Mouse (Mus musculus): ENCODE results near the gene Slit3.

The Slit3 gene

GRCm38 (mm10) chr11:35305111-35305510, 184.1 kb downstream of the Slit3 start:
- DNase-seq (ENCODE audit: low spot score) = no peak

DNA sequence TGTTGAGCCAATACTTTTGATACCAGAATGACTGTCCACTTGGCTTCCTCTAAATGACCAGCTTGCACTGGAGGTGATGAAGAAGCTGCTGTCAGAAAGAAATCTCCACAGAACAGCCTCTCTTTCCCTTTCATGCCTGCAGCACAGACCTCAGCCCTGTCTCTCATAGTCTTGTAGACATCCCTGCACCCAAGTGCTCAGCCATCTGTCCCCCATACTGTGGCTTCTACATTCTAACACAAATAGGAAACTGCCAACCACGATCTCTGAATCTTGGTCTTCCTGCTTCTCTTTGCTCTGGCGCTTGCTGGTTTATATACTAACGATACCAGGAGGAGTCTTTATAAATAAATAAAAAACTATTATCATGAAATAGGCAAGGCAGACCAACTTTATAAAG, 184.9 kb downstream of the Slit3 start:
- no peak for DNase-seq (ENCODE audit: low spot score)

DNA sequence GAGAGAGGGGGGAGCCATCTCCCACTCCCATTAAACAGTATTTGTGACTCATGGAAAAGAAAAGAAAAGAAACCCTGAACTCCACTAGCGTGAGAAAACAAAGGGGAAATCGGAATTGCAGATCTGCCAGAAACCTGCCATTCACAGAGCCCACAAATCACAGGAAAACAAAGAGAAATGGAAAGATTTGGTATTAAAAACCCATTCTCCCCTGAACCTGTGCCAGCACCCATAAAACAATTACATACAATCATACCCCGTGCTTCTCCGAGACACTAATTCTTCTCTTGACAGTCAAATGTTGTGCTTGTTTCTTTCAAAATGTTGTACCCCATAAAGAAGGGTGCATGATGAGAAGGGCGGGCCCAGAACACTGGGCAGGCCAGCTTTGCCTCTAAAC, 185.9 kb downstream of the Slit3 start:
- no peak for DNase-seq (ENCODE audit: low spot score)

- no peak for DNase-seq (ENCODE audit: low spot score)
Observed at GRCm38 (mm10) chr11:35307992-35308391, 187.0 kb downstream of the Slit3 start.

DNA sequence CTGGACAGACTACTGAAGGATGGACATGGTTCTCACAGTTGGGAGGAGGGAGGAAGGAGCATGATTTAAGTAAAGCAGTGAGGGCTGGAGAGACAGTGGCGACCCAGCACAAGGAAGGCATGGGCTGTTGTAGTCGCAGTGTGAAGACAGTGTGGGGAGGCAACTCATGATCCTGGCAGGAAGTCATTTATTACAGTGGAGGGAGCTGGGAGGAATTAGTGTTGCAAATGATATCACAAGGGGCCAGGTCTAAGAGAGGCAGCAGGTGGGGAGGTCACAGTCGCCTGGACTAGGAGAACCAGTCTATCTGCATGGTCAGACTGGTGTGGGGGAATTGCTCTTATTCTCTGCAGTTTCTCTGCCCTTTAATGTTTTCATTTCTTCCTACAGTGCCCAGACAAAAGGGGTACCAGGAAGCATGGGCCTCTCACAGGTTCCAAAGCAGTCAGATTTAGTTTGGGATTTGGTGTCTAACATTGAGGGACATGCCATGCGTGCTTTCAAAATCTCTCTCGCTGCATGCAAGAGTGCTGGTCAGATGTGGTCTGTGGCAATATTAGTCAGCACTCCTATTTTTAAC, 194.5 kb downstream of the Slit3 start:
- no peak for DNase-seq (ENCODE audit: low spot score)

- no peak for DNase-seq (ENCODE audit: low spot score)
Observed at GRCm38 (mm10) chr11:35317221-35317620, 196.2 kb downstream of the Slit3 start.

DNA sequence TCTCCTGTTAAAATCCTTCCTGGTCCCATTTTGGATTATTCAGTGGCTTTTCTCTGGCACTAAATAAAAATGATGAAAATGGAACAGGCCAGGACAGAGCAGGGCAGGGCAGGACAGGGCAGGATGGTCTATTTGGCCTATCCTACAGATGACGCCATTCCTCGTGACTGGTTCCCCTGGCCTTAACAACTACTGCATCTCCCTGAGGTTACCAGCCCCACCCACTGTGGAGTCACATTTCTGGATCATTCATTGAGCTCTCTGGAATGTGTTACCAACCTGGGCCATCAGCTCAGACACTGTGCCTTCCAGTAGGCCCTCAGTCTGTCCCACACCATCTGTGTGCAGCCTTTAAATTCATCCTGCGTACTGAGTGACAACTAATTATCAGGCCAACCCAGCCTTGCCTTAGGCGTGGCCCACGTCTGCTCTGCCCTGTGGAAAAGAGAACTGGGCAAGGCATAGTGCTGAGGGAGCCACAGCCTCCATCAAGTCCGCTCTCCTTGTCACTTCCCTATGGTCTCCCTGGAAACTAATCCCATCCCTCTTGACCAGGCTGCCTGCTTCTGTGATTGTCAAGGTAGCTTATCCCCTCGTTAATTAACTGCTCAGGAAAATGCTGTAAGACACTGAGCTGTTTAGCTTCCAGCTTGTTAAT, 196.9 kb downstream of the Slit3 start:
- no peak for DNase-seq (ENCODE audit: low spot score)

GRCm38 (mm10) chr11:35318433-35319020, 197.5 kb downstream of the Slit3 start:
- no peak for DNase-seq (ENCODE audit: low spot score)

DNA sequence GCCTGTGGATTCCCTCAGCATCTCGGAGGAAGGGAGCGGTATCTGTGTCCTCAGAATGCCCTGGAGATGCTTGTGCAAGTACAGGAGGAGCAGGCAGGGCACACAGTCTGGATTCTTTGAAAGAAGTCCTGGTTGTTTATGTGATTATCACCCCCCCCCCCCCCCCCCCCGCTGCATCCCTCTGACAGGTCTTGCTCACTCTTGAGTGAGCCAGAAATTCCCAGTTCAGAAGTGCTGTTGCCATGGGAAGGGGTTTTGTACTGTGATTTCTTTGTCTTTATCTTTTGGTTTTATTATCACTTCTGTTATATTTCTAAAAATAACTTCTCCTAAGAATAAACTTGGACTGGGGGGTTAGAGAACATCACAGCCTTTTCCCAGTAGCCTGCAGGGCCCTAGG, 199.5 kb downstream of the Slit3 start:
- no peak for DNase-seq (ENCODE audit: low spot score)

DNA sequence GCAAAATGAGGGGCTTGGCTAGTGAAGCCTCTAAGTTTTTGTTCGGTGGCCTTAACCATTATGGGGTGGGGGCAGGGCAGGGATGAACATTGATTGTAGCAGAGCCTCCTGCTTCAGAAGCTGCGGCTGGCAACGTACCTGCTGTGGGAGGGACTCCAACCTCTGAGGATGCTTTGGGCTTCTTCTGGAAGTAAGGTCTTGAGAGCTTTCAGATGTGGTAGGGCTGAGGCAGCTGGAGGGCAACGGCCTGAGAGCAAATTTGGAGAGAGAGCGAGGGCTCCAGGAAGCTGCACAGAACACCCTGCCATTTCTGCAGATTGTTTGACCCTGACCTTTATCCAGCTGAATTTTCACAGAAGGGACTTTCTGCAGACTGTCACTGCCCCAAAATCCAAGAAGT, 203.4 kb downstream of the Slit3 start:
- DNase-seq (ENCODE audit: low spot score) = no peak

GRCm38 (mm10) chr11:35325131-35325995, 204.3 kb downstream of the Slit3 start:
- DNase-seq (ENCODE audit: low spot score) = no peak

GRCm38 (mm10) chr11:35326346-35326745, 205.3 kb downstream of the Slit3 start:
- DNase-seq (ENCODE audit: low spot score) = no peak

DNA sequence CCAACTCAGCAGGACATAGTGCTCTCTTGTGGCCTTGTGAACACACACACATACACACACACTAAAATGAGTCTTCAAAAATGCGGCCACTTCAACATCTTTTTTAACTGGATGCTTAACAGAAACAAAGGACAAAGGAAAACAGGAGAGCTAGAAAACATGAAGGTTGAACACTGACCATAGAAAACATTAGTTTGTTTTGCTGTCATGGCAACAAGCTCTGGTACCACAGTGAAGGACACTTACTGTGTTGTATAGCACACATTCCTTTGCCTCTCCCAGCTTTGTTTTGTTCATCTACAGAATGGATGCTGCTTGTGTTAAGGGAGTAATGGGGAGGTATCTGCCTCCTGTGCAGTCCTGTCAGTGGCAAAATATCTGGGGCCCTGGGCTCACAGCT, 206.9 kb downstream of the Slit3 start:
- no peak for DNase-seq (ENCODE audit: low spot score)

DNA sequence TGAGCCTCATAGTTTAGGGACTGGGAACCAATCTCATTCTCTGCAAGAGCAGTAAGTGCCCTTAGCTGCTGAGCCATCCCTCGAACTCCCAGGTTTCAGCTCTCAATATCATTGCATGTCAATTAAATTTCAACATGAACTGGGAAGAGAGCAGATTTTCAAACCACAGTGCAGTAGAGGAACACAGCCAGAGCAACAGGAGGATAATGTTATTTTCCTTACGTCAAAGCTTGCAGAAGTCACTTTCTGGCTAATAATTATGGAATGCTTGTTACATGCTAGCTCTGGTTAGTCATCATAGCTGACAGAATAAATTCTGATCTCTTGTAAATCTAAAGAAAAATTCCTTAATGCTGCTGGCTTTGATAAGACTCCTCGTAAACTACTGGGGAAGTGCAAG, 210.5 kb downstream of the Slit3 start:
- DNase-seq (ENCODE audit: low spot score) = no peak

DNA sequence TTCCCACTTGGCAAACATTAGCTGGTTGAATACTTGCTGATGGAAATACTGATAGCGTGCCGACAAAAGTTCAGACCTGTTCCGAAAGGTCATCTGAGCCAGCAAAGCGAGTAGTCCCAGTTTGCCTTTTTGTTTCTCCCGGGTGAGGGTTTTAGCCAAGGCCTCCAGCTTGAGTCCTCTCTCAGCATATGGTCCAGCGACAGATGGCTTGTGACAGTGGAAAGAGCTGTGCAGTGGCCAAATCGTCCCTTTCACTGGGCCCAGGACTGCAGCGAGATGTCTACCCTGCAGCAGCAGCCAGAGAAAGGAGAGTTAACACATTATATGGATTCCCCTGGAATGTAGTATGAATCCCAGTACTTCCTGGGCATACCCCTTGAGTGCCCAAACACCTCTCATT, 215.5 kb downstream of the Slit3 start:
- no peak for DNase-seq (ENCODE audit: low spot score)

DNA sequence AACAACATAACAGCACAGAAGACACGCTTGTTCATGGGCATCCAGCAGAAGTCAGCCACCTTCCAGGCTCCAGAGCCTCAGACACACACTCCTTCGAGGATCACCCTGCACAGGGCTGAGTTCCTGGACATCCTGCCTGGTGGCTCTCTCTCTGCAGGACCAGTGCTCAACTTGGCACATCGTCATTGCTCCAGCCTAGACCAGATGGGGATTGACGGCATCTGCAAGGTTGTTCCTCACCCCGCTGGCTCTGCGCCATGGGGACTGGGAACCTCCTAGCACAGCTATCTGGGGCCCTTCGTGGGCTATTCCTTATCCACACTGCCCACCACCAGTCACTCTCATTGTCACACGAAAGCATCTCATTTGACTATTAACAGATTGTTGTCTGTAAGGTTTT, 216.5 kb downstream of the Slit3 start:
- no peak for DNase-seq (ENCODE audit: low spot score)

DNA sequence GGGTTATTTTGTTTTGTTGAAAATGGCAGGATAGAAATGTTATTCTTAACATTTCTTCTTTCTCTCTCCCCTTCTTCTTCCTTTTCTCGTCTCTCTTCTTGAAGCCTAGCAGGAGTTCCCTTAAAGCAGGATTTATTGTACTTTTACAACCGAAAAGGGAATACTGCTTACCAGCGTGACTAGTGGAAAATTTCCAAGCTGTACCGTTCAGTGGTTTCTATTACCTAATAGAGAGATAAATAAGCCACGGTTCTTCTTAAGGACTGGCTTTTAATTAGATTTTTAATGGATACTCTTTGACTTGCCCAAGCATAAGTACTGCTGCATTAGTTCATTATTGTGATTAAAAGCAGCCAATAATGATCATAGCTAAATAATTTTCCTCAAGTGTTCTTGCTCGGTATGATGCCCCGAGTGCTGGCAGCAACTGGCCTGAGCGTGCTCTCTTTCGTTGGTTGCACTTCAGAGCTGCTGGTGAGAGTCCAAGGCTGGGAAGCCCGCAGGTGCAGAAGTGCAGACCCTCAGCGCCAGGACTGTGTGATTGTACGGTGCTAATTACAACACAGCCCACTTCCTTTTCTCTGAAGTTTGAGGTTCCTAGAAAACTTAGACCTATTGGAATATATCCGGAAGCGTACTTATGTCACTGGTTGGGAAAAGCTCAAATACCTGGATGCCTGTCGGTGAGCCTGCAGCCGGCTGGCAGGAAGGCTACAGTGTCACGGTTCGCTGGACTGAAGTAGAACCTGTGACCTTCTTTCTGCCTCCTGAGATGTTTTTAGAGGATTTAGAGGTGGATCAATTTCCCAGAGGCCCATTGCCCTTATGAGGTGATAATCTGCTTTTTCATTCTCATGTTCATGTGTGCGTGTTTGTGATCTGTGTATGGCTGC, 217.1 kb downstream of the Slit3 start:
- no peak for DNase-seq (ENCODE audit: low spot score)

DNA sequence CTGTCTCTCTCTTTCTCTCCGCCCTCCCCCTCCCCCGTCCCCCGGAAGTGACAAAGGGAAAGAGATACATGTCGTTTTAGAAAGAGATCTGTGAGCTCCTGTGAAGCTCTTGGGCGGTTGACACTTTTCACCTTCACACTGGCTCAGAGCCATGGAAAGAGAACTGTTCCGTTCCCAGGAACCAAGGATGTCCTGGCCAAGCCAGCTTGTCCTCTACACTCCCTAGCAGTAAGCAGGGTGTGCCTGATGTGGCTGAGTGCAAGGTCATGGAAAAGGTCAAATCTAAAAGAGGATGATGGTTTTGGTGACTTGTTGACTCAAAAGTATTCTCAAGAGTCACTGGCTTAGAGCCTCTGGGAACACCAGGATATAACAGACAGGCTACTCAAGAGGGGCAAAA, 219.7 kb downstream of the Slit3 start:
- no peak for DNase-seq (ENCODE audit: low spot score)

DNA sequence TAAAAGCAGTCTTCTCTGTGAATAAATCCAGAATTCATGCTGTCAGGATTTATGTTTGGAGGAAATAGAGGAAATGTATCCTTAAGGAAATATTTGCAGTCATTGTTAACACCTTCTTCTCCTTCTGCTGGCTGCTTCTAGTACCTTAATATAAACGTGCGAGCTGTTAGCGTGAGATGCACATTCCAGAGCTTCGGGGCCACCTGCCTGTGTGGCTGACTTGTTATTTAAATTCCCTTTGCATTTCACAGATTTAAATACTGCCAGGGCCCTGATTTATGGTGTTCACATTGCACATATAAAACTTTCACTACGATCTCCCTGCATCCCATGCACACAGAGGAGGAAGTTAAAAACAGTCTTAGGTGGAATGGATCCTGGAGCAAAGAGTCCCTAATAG, 221.5 kb downstream of the Slit3 start:
- no peak for DNase-seq (ENCODE audit: low spot score)

DNA sequence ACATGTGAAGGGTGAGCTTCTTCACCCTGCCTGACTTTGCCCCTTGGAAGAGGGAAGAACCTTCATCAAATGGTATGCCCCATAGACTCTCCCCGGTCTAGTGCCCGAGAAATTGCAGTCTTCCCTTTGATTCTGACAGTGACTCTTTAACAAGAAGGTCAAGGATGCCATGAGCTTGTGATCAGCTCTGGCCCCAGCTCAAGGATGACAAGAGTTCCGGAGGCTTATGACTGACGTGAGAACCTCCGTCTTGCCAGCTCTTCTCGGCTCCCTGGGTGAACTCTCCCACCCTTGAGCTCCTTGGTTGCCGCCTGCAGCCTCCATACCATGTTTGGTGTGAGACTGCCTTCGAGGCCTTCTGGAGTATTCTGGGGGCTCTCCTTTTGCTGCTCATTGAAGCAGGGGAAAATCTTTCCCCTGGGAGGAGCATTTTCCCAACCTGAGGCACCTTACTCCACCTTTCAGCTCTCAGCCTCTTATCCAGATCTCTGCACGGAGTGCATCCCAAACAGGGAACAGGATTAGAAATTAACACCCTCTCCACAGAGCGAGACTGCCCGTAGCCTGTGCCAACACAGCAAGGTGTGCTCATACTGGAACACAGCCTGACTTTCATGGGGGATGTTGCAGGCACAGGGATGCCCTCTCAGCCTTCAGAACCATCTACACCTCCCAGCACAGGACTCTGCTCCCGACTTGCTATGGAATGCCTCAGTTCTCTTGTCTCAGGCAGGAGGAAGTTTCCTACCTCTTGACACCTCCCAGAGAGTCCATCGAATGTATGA, 224.9 kb downstream of the Slit3 start:
- DNase-seq (ENCODE audit: low spot score) = no peak

DNA sequence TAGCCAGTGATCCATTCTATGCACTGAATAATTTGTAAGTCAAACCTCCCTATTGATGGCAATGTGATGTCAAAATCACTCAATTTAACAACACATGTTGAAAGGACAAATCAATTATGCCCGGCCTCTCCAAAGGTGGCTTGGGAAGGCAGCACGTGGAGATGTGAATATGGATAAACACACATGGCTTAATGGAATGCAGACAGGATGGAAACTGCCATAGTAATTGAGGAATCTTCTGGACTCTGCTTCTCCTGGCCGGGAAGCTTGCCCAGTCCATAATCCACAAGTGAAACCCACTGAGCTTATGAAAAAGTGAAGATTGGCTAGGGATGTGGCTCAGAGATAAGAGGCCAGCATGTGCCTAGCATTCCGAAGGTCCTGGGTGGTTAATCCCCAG, 227.1 kb downstream of the Slit3 start:
- no peak for DNase-seq (ENCODE audit: low spot score)
